Mouse (Mus musculus) kidney, adult 2 months (tissue): ENCODE measurements at regions not wholly inside any gene's neighbourhood (a gene's known extent, or its start where the extent isn't known, plus 50 kb on each side); places are given as distances from the start of the nearest gene placed in this dataset.

Experiments
- CTCF ChIP-seq: fragments of 200-500 bp; conservative IDR thresholded peaks from 2 replicates; pipeline ENCODE4 v1.5.1; 2011; ENCODE audit warnings: low read depth, mild to moderate bottlenecking, control low read depth, low read length, moderate library complexity, mixed read lengths; ENCODE audit not compliant: insufficient read depth, insufficient read length
- POLR2A ChIP-seq: fragments of 200-500 bp; IDR thresholded peaks from one replicate; pipeline ENCODE4 v1.6.1; 2011; ENCODE audit warnings: low read depth, low read length, control low read depth

GRCm38 (mm10) chr6:116856093-116856492 lies 139.4 kb upstream of the Tmem72 start:
- TF ChIP-seq CTCF = no peak
- TF ChIP-seq POLR2A = no peak
